Mouse (Mus musculus): ENCODE results near the gene Brwd1.

Gene Brwd1

GRCm38 (mm10) chr16:96082301-96083178 lies at the start of gene Brwd1:
TSS of gene Brwd1 (minus strand) at chr16:96082526.
- WGBS: under 1% methylated on average over 79 of the region's 107 CpGs

- 2% methylated on average over 9 of the region's 9 CpGs for WGBS
Observed at GRCm38 (mm10) chr16:96128466-96128865, 46.1 kb upstream of the Brwd1 start.

- WGBS: 1% methylated on average over 71 of the region's 72 CpGs
Observed at GRCm38 (mm10) chr16:96127657-96128344, 45.5 kb upstream of the Brwd1 start, which contains the start of gene Hmgn1. TSS of gene Hmgn1 (minus strand) at chr16:96127729.

GRCm38 (mm10) chr16:96127288-96127656 lies 44.9 kb upstream of the Brwd1 start:
- 1% methylated on average over 51 of the region's 52 CpGs for WGBS

- WGBS: 7% methylated on average over 19 of the region's 19 CpGs
Observed at GRCm38 (mm10) chr16:96126684-96127171, 44.4 kb upstream of the Brwd1 start.

- 77% methylated on average over 4 of the region's 4 CpGs for WGBS
Observed at GRCm38 (mm10) chr16:96120022-96120623, 37.8 kb upstream of the Brwd1 start.

- 58% methylated on average over 4 of the region's 4 CpGs for WGBS
Observed at GRCm38 (mm10) chr16:96114729-96115128, 32.4 kb upstream of the Brwd1 start.

GRCm38 (mm10) chr16:96112769-96113168 lies 30.4 kb upstream of the Brwd1 start:
- 62% methylated on average over 2 of the region's 2 CpGs for WGBS

GRCm38 (mm10) chr16:96110655-96111345 lies 28.5 kb upstream of the Brwd1 start:
- 76% methylated on average over 5 of the region's 5 CpGs for WGBS

GRCm38 (mm10) chr16:96109673-96110072 lies 27.3 kb upstream of the Brwd1 start:
- 69% methylated on average over 4 of the region's 4 CpGs for WGBS

GRCm38 (mm10) chr16:96103036-96103435 lies 20.7 kb upstream of the Brwd1 start:
- WGBS: 57% methylated on average over 2 of the region's 2 CpGs

GRCm38 (mm10) chr16:96095966-96096365 lies 13.6 kb upstream of the Brwd1 start:
- WGBS: 90% methylated on average over 5 of the region's 5 CpGs

GRCm38 (mm10) chr16:96091515-96092504 lies 9.5 kb upstream of the Brwd1 start:
- WGBS: 48% methylated on average over 9 of the region's 9 CpGs

GRCm38 (mm10) chr16:96088120-96088519 lies 5.8 kb upstream of the Brwd1 start:
- 77% methylated on average over 5 of the region's 5 CpGs for WGBS

GRCm38 (mm10) chr16:96087436-96087835 lies 5.1 kb upstream of the Brwd1 start:
- 75% methylated on average over 4 of the region's 4 CpGs for WGBS

- WGBS: 74% methylated on average over 12 of the region's 12 CpGs
Observed at GRCm38 (mm10) chr16:96087001-96087400, 4.7 kb upstream of the Brwd1 start.

GRCm38 (mm10) chr16:96083179-96083646 lies 887 bp upstream of the Brwd1 start:
- 6% methylated on average over 20 of the region's 20 CpGs for WGBS

- WGBS: under 1% methylated on average over 64 of the region's 68 CpGs
Observed at GRCm38 (mm10) chr16:96081742-96082241, 534 bp downstream of the Brwd1 start.

- 1% methylated on average over 27 of the region's 28 CpGs for WGBS
Observed at GRCm38 (mm10) chr16:96081331-96081730, 995 bp downstream of the Brwd1 start.

- WGBS: 66% methylated on average over 7 of the region's 7 CpGs
Observed at GRCm38 (mm10) chr16:96080524-96080923, 1.8 kb downstream of the Brwd1 start.

Measured in cerebral cortex, adult 2 months (tissue).